Mouse (Mus musculus) megakaryocyte progenitor cell, adult 5-6 weeks (primary cell): ENCODE measurements at regions not wholly inside any gene's neighbourhood (a gene's known extent, or its start where the extent isn't known, plus 50 kb on each side); places are given as distances from the start of the nearest gene placed in this dataset.
A peak's percentile ranks its signal among the peaks of the same experiment; 100 is the strongest.

Experiments
- ATAC-seq: replicated peaks from 2 replicates; pipeline ENCODE4 v1.8.0; 2016; ENCODE audit warnings: mild to moderate bottlenecking, moderate TSS enrichment, inconsistent platforms; ENCODE audit not compliant: poor library complexity

GRCm38 (mm10) chr2:170259662-170260457 lies 112.0 kb upstream of the Zfp217 start:
- ATAC-seq: peak; percentile 65

GRCm38 (mm10) chr2:170258367-170258766 lies 110.5 kb upstream of the Zfp217 start:
- ATAC-seq: no peak

DNA sequence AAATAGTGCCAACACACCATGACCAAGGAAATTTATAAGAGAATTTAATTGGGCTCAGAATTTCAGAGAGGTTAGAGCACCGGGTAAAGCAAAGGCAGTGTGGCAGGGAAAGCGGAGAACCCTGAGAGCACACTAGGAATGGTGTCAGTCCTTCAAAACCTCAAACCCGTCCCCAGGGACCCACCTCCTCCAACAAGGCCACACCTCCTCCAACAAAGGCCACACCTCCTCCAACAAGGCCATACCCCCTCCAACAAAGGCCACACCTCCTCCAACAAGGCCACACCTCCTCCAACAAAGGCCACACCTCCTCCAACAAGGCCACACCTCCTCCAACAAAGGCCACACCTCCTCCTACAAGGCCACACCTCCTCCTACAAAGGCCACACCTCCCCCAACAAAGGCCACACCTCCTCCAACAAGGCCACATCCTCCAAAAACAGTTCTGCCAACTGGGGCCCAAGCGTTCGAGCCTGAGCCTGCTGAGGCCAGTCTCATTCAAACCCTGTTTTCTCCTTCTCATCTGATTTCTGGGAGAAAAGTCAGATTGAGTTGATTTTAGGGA lies 109.8 kb upstream of the Zfp217 start:
- ATAC-seq: peak; percentile 29; the same call in 1 of the 2 replicates

DNA sequence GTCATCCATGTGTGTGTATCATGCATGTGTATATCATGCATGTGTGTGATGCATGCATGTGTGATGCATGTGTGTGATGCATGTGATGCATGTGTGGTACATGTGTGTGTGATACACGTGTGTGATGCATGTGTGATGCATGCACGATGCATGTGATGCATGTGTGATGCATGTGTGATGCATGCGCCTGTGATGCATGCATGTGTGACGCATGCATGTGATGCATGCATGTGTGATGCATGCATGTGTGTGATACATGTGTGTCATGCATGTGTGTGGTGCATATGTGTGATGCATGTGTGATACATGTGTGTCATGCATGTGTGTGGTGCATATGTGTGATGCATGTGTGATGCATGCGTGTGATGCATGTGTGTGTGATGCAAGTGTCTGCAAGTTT lies 108.1 kb upstream of the Zfp217 start:
- ATAC-seq: no peak

DNA sequence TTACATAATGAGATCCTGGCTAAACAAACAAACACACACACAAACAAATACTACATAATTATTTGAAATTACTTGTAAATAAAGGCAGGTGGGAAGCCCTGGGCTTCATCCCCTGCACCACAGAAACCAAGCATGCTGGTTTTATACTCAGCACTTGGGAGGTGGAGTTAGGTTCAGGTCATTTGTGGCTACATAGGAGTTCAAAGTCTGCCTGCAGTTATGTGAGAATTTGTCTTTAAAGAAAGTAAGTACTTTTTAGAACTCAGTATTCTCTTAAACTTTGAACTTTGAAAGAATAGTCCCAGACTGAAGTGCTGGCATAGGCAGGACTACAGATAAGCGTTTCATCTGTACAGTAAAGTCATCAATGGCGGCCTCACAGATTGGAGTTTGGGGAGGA lies 107.6 kb upstream of the Zfp217 start:
- no peak for ATAC-seq

GRCm38 (mm10) chr2:170253681-170254440 lies 106.0 kb upstream of the Zfp217 start:
- peak; percentile 7; the same call in 1 of the 2 replicates for ATAC-seq

- peak; percentile 79 for ATAC-seq
Observed at GRCm38 (mm10) chr2:170252255-170253034, 104.5 kb upstream of the Zfp217 start.

DNA sequence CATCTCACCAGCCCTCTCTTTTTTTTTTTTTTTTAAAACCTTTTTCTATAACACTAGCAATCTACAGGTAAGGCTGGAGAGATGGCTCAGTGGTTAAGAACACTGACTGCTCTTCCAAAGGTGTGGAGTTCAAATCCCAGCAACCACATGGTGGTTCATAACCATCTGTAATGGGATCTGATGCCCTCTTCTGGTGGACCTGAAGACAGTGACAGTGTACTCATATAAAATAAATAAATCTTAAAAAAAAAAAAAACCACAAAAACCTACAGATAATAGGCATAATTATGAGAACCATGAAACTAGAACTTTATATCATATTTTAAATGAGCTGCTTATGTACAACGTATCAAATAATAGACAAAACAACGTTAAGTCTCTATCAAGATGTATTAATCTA lies 102.8 kb upstream of the Zfp217 start:
- no peak for ATAC-seq

- no peak for ATAC-seq
Observed at GRCm38 (mm10) chr2:170247702-170248445, 100.0 kb upstream of the Zfp217 start.

- ATAC-seq: no peak
Observed at GRCm38 (mm10) chr2:170245637-170246341, 97.9 kb upstream of the Zfp217 start.

DNA sequence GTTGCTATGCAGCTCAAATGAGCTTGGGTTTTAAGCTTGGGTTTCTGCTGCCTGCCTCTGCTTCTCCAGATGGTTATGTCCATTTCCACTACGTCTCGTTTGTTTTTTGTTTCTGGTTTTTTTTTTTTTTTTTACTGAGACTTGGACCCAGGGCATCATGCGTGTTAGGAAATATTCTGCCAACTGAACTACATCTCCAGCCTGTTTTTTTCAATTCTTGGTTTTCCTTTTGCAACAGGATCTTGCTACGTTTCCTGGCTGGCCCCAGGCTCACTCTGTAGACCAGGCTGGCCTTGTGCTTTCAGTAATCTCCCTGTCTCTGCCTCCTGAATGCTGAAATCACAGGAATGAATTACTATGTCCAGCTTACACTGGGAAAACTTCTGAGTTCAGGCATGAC lies 96.2 kb upstream of the Zfp217 start:
- ATAC-seq: peak; percentile 77

DNA sequence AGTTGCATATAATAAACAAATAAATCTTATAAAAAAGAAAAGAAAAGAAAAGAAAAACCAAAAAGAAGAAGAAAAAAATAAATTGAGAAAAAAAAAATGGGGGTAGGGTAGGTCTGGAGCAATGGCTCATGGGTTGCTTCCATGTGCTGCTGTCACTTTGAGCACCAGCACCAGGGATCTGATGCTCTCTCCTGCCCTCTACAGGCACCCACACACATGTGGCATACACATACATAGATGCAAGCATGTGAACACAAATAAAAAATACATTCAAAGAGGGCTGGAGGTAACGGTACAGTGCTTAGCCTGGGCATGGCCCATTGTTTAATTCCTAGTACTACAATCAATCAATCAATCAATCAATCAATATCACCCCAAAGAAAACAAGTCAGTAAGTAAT lies 90.1 kb upstream of the Zfp217 start:
- peak; percentile 82 for ATAC-seq

DNA sequence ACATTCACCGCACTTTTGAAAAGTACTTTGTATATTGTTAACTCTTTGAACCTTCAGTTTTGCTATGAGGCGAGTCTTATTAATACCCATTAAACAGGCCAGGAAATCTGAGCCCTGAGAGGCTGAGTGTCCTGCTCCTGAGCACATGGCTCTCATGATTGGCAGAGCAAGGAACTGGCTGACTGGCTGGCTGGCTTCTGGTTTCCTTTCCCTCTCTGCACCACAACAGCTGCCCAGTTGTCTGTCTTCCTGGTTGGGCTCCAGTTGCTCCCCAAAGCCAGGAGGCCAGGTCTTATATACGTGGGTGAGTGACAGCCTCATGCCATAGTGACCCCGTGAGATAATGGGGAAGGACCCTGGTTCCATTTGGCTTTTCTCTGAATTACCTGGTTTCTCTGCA lies 85.5 kb upstream of the Zfp217 start:
- peak; percentile 59 for ATAC-seq

GRCm38 (mm10) chr2:170229461-170230080 lies 81.7 kb upstream of the Zfp217 start:
- 0 out of 2 replicates have a peak, but pooled peaks have one; percentile 12 for ATAC-seq

- ATAC-seq: peak; percentile 53
Observed at GRCm38 (mm10) chr2:170228318-170228994, 80.6 kb upstream of the Zfp217 start.

- ATAC-seq: peak; percentile 32
Observed at GRCm38 (mm10) chr2:170223872-170224271, 76.0 kb upstream of the Zfp217 start.

GRCm38 (mm10) chr2:170222819-170223218 lies 74.9 kb upstream of the Zfp217 start:
- peak; percentile 52 for ATAC-seq

DNA sequence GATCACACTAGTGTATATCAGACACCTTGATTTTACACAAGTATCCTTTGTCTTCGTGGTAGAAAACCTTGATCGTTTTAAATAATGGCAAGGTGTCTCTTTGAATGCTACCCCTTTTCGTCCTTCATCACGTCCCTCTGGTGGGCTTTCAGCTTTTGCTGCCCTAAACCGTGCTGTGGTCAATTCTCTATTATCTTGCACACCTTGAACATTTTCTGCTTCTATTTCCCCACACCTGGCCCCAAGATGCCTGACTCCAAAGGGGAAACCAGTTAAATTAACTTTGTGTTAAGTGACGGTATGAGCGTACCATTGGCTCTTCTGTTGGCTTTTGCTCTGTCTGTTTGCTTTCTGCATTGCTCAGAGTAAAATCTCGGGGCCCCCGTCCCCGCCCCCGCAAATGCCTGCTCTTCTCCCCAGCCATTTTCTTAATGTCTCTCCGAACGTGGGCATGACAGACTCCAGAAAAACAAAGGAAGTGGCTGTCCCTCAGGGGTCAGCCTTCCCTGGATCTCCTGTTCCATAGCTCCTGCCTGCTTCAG lies 74.2 kb upstream of the Zfp217 start:
- no peak for ATAC-seq
